Mouse (Mus musculus): Measurements from ENCODE around the gene Mecom. TPM values are rescaled to one million over a fixed set of nuclear protein-coding genes. Genes with fewer than 3 reads are reported as not detected.

Mecom gene
- 22.4 and 29.5 TPM in 2 replicates for polyA plus RNA-seq (2015; fragmentation: Nextera tagmentation; extraction: Ambion mirVana)

DNA sequence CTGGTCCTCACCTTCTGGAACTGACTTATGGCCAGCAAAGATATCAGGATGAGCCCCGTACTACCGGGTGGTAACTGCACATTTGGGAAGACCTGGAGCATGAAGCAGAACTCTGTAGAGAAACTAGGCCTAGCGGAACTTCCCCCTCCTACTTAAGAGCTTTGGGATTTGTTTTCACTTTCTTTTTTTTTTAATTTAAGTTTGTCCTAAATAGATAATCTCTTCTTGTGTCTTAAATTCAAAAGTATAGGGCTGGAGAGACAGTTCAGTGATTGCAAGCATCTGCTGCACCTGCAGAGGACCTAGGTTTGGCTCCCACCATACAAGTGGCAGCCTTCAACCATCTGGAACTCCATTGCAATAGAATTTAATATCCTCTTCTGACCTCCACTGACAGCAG, at the start of gene Mecom:
Mecom (minus strand) TSS at position 101 of the 400 bp plus-strand sequence.
- Histone ChIP-seq H3K4me1 (ENCODE audit: insufficient read depth, low read depth, low read length) (no peaks in the 10 kb centered on the region; the same call in 1 of the 2 replicates), H3K9ac (replicated peaks; ENCODE audit: low read depth) (no peak within 1 kb of the TSS), H3K4me2 (replicated peaks; ENCODE audit: low read depth, low read length) (peak within 1 kb of the TSS; percentile 33), H3K36me3 (ENCODE audit: insufficient read depth, low read length) (no peaks in the 10 kb centered on the region), H3K27ac (ENCODE audit: low read length) (no peak within 1 kb of the TSS), H3K9me3 (ENCODE audit: low read length) (no peaks in the 10 kb centered on the region), H3K27me3 (replicated peaks; ENCODE audit: insufficient read depth, low read length) (no peaks in the 10 kb centered on the region), H3K4me3 (ENCODE audit: low read depth, low read length) (peak within 1 kb of the TSS; percentile 10; the same call in 1 of the 2 replicates)
- WGBS: 90% methylated on average over 3 of the region's 3 CpGs
- no peak for ATAC-seq
- DNase-seq (ENCODE audit: low spot score): no peak
- TF ChIP-seq EP300 (IDR thresholded peaks at IDR 0.05) (no peak), CTCF (IDR thresholded peaks at IDR 0.05) (no peak)

DNA sequence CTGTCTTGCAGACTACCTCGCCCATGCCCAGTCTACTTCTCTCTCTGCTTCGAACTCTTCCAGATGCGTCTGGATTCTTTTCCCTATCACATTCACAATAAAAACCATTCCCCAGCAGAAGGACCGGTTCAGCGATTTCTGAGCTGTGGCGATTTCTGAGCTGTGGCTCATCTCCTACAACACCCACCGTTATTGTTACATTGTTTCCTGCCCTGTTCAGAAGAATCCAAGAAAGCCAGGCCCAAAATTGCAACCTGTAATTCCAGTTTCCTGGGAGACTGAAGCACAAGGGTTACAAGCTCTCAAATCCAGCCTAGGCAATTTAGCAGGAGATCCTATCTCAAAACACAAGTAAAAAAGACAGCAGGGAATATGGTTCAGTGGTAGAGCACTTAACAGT, 49.5 kb upstream of the Mecom start:
- Histone ChIP-seq H3K4me1 (ENCODE audit: insufficient read depth, low read depth, low read length) (0 out of 2 replicates have a peak, but pooled peaks cover 3% of the 10 kb centered on the region), H3K9ac (replicated peaks; ENCODE audit: low read depth) (no peak overlapping the region), H3K36me3 (ENCODE audit: insufficient read depth, low read length) (no peaks in the 10 kb centered on the region), H3K9me3 (ENCODE audit: low read length) (no peaks in the 10 kb centered on the region), H3K27ac (ENCODE audit: low read length) (no peak overlapping the region), H3K4me2 (replicated peaks; ENCODE audit: low read depth, low read length) (no peak overlapping the region), H3K27me3 (replicated peaks; ENCODE audit: insufficient read depth, low read length) (no peaks in the 10 kb centered on the region), H3K4me3 (ENCODE audit: low read depth, low read length) (no peak overlapping the region)
- WGBS: 85% methylated on average over 7 of the region's 7 CpGs
- DNase-seq (ENCODE audit: low spot score): no peak
- TF ChIP-seq EP300 (IDR thresholded peaks at IDR 0.05): no peak
- TF ChIP-seq CTCF (IDR thresholded peaks at IDR 0.05): no peak
- no peak for ATAC-seq

DNA sequence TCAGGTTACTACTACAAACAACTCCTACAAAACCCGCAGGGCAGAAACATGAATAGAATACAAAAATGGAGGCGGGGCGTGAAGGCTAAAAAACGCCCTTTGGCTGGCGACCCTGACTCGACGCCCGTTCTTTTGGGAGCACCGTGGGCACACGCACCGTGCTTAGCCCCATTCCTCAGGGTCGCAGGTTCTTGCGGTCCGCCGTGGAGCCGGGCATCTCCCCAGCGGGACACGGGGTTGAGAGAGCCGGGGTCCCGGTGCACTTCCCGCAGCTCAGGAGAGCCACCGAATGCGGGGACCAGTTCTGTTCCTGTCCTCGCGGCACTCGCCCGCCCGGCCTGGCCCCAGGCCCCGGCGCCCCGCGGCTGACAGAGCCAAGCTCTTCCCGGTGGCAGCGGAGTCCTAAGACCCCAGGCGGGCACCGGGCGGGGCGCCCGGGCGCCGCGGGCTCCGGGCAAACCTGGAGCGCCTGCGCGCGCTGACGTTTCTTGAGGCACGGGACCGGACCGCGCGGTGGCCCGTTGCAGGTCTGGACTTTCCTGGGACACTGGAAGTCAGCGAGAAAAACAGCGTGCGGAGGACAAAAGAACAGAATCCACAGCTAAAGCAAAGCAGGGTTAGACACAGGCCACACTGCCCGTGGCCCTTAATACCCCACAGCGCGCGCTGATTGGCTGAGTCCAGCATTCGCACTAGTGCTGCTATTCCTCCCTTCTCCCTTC, 47.5 kb upstream of the Mecom start:
- H3K27ac ChIP-seq (ENCODE audit: low read length): no peak overlapping the region

DNA sequence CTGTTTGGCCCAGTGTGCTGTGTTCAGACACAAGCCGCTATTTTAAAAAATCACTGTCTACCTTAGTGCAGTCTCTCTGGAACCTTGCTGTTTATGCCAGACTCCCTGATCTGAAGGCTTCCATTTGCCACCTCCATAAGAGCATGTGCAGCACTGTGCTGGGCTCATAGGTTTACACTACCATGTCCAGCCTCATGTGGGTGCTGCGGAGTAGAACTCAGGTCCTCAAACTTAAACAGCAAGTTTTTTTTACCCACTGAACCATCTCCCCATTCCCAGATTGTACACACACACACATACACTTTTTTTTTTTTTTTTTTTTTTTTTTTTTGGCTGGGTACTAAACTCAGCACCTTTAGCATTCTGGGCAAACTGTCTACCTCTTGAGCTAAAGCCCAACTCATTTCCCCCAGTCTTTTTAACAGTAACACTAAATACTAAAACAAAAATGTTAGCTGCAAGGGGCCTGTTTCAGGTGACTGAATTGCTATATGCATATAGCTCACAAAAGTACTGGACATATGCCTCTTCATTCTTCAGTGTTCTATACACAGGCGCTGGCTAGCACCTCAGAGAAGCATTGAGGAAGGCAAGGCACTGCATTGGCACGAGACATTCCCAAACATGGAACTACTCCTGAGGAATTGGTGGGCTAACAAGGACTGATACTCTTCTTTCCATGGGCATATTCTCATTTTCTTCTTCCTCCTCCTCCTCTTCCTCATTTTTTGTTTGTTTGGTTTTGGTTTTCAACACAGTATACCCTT, 46.1 kb upstream of the Mecom start:
- TF ChIP-seq EP300 (IDR thresholded peaks at IDR 0.05) (no peak), CTCF (IDR thresholded peaks at IDR 0.05) (peak; percentile 48)
- ATAC-seq: 0 out of 2 replicates have a peak, but pooled peaks have one; percentile 32
- Histone ChIP-seq H3K36me3 (ENCODE audit: insufficient read depth, low read length) (no peaks in the 10 kb centered on the region), H3K4me2 (replicated peaks; ENCODE audit: low read depth, low read length) (no peak overlapping the region), H3K4me3 (ENCODE audit: low read depth, low read length) (no peak overlapping the region), H3K4me1 (ENCODE audit: insufficient read depth, low read depth, low read length) (no peaks in the 10 kb centered on the region), H3K27me3 (replicated peaks; ENCODE audit: insufficient read depth, low read length) (no peaks in the 10 kb centered on the region), H3K9me3 (ENCODE audit: low read length) (no peaks in the 10 kb centered on the region), H3K9ac (replicated peaks; ENCODE audit: low read depth) (no peak overlapping the region), H3K27ac (ENCODE audit: low read length) (no peak overlapping the region)
- 77% methylated on average over 4 of the region's 4 CpGs for WGBS
- DNase-seq (ENCODE audit: low spot score): peak; percentile 49

More for the DNA sequence above, 47.5 kb upstream of the Mecom start:
- WGBS: under 1% methylated on average over 61 of the region's 62 CpGs
- Histone ChIP-seq H3K36me3 (ENCODE audit: insufficient read depth, low read length) (no peaks in the 10 kb centered on the region), H3K4me2 (replicated peaks; ENCODE audit: low read depth, low read length) (peak overlapping the region; percentile 88), H3K9ac (replicated peaks; ENCODE audit: low read depth) (peak overlapping the region; percentile 59), H3K9me3 (ENCODE audit: low read length) (no peaks in the 10 kb centered on the region), H3K27me3 (replicated peaks; ENCODE audit: insufficient read depth, low read length) (no peaks in the 10 kb centered on the region), H3K4me3 (ENCODE audit: low read depth, low read length) (peak overlapping the region; percentile 77), H3K4me1 (ENCODE audit: insufficient read depth, low read depth, low read length) (0 out of 2 replicates have a peak, but pooled peaks cover 3% of the 10 kb centered on the region)
- no peak for TF ChIP-seq CTCF (IDR thresholded peaks at IDR 0.05)
- TF ChIP-seq EP300 (IDR thresholded peaks at IDR 0.05): no peak
- DNase-seq (ENCODE audit: low spot score) (peak; percentile 46), ATAC-seq (peak; percentile 59)

DNA sequence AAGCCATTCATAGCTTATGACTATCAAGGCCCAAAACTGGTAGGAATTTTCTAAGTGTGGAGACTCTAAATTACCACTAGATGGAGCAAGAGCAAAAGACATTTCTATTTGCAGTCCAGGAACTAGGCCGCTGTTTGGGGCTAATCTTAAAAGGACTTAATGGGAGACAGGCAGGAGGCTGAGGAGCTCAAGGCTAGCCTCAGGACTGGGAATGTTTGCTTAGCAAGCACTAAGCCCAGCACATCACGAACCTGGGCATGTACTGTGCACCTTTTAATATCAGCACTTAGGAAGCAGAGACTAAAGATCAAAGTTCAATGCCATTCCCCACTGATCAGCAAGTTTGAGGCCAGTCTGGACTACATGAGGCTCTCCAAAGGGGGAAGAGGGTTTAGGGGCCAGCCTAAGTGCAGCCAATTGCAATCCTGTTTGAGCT, 44.6 kb upstream of the Mecom start:
- no peak overlapping the region for H3K27ac ChIP-seq (ENCODE audit: low read length)
- no peaks in the 10 kb centered on the region for H3K27me3 ChIP-seq (replicated peaks; ENCODE audit: insufficient read depth, low read length)
- H3K9me3 ChIP-seq (ENCODE audit: low read length): no peaks in the 10 kb centered on the region
- H3K9ac ChIP-seq (replicated peaks; ENCODE audit: low read depth): no peak overlapping the region
- no peaks in the 10 kb centered on the region for H3K4me1 ChIP-seq (ENCODE audit: insufficient read depth, low read depth, low read length)
- H3K4me3 ChIP-seq (ENCODE audit: low read depth, low read length): no peak overlapping the region
- WGBS: 0% methylated on average over 2 of the region's 2 CpGs
- ATAC-seq: peak; percentile 63
- no peaks in the 10 kb centered on the region for H3K36me3 ChIP-seq (ENCODE audit: insufficient read depth, low read length)
- DNase-seq (ENCODE audit: low spot score): peak; percentile 94
- TF ChIP-seq CTCF (IDR thresholded peaks at IDR 0.05) (peak; percentile 84), EP300 (IDR thresholded peaks at IDR 0.05) (no peak)
- no peak overlapping the region for H3K4me2 ChIP-seq (replicated peaks; ENCODE audit: low read depth, low read length)

DNA sequence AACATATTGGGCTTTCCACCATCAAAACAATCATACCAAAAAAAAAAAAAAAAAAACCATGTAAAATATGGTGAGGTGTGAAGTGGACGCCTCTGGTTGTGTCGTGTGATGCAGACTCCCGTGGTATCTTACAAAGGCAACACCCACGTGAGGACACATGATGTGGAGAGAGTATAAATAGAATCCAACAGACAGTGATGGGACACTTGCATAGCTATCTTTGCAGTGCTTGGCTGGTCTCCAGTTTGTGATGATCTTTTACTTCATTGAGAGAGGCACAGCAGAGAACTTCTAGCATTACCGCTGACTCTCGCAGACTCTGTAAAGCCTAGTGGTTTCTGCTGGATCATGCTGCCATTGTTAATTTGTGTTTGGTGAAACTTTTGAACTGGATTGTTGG, 41.1 kb upstream of the Mecom start:
- WGBS: 68% methylated on average over 6 of the region's 6 CpGs
- H3K27me3 ChIP-seq (replicated peaks; ENCODE audit: insufficient read depth, low read length): no peaks in the 10 kb centered on the region
- DNase-seq (ENCODE audit: low spot score): no peak
- no peak overlapping the region for H3K4me3 ChIP-seq (ENCODE audit: low read depth, low read length)
- no peak for TF ChIP-seq CTCF (IDR thresholded peaks at IDR 0.05)
- no peak for TF ChIP-seq EP300 (IDR thresholded peaks at IDR 0.05)
- H3K4me2 ChIP-seq (replicated peaks; ENCODE audit: low read depth, low read length): no peak overlapping the region
- H3K36me3 ChIP-seq (ENCODE audit: insufficient read depth, low read length): no peaks in the 10 kb centered on the region
- H3K9ac ChIP-seq (replicated peaks; ENCODE audit: low read depth): no peak overlapping the region
- no peaks in the 10 kb centered on the region for H3K9me3 ChIP-seq (ENCODE audit: low read length)
- H3K27ac ChIP-seq (ENCODE audit: low read length): no peak overlapping the region
- no peak for ATAC-seq
- no peaks in the 10 kb centered on the region for H3K4me1 ChIP-seq (ENCODE audit: insufficient read depth, low read depth, low read length)
